Mouse (Mus musculus): Measurements from ENCODE around the gene Helq. TPM values are rescaled to one million over a fixed set of nuclear protein-coding genes. Genes with fewer than 3 reads are reported as not detected.
A peak's percentile ranks its signal among the peaks of the same experiment; 100 is the strongest.

Helq gene
- total and polyA plus RNA-seq, 2 experiments from 2014 or later, result 9.4 to 11.1 TPM

- H3K27ac ChIP-seq, result no peak overlapping the region
- H3K9me3 ChIP-seq (ENCODE audit: low read length), result no peaks in the 10 kb centered on the region
- no peaks in the 10 kb centered on the region for H3K36me3 ChIP-seq (ENCODE audit: insufficient read depth, low read length)
- no peak overlapping the region for H3K4me3 ChIP-seq (ENCODE audit: low read length)
- WGBS, result 90% methylated on average over 7 of the region's 7 CpGs
- H3K4me1 ChIP-seq (ENCODE audit: insufficient read depth, low read length), result no peaks in the 10 kb centered on the region
- no peak overlapping the region for H3K9ac ChIP-seq (replicated peaks; ENCODE audit: low read length)
- H3K4me2 ChIP-seq (ENCODE audit: low read depth, low read length), result no peak overlapping the region
- H3K27me3 ChIP-seq (ENCODE audit: insufficient read depth, low read length), result no peaks in the 10 kb centered on the region
- TF ChIP-seq CTCF (IDR thresholded peaks at IDR 0.05; ENCODE audit: low read depth), result no peak
- DNase-seq (ENCODE audit: low spot score), result no peak
- no peak for ATAC-seq
Measured at GRCm38 (mm10) chr5:100822826-100823225, 24.4 kb upstream of the Helq start.

GRCm38 (mm10) chr5:100821375-100821774 lies 23.0 kb upstream of the Helq start:
- peak overlapping the region; percentile 86 for H3K4me3 ChIP-seq (ENCODE audit: low read length)
- no peak overlapping the region for H3K27ac ChIP-seq
- no peaks in the 10 kb centered on the region for H3K4me1 ChIP-seq (ENCODE audit: insufficient read depth, low read length)
- no peak for ATAC-seq
- TF ChIP-seq CTCF (IDR thresholded peaks at IDR 0.05; ENCODE audit: low read depth), result no peak
- no peak for DNase-seq (ENCODE audit: low spot score)
- H3K9me3 ChIP-seq (ENCODE audit: low read length), result no peaks in the 10 kb centered on the region
- no peaks in the 10 kb centered on the region for H3K36me3 ChIP-seq (ENCODE audit: insufficient read depth, low read length)
- H3K9ac ChIP-seq (replicated peaks; ENCODE audit: low read length), result 0 out of 2 replicates have a peak overlapping the region, but pooled peaks have one; percentile 95
- no peaks in the 10 kb centered on the region for H3K27me3 ChIP-seq (ENCODE audit: insufficient read depth, low read length)
- H3K4me2 ChIP-seq (ENCODE audit: low read depth, low read length), result peak overlapping the region; percentile 92
- WGBS, result 71% methylated on average over 8 of the region's 8 CpGs

- peak within 1 kb of the TSS; percentile 86 for H3K4me3 ChIP-seq (ENCODE audit: low read length)
- H3K36me3 ChIP-seq (ENCODE audit: insufficient read depth, low read length), result 0 out of 2 replicates have a peak, but pooled peaks cover 5% of the 10 kb centered on the region
- WGBS, result under 1% methylated on average over 63 of the region's 63 CpGs
- TF ChIP-seq CTCF (IDR thresholded peaks at IDR 0.05; ENCODE audit: low read depth), result peak; percentile 38
- peak within 1 kb of the TSS; percentile 78 for H3K27ac ChIP-seq
- no peaks in the 10 kb centered on the region for H3K9me3 ChIP-seq (ENCODE audit: low read length)
- no peaks in the 10 kb centered on the region for H3K4me1 ChIP-seq (ENCODE audit: insufficient read depth, low read length)
- DNase-seq (ENCODE audit: low spot score) (peak; percentile 89), ATAC-seq (peak; percentile 96)
- no peaks in the 10 kb centered on the region for H3K27me3 ChIP-seq (ENCODE audit: insufficient read depth, low read length)
- H3K4me2 ChIP-seq (ENCODE audit: low read depth, low read length), result peak within 1 kb of the TSS; percentile 92
- peak within 1 kb of the TSS; percentile 95 for H3K9ac ChIP-seq (replicated peaks; ENCODE audit: low read length)
Measured at GRCm38 (mm10) chr5:100820483-100821184, 22.2 kb upstream of the Helq start, which contains the start of gene Abraxas1. TSS of gene Abraxas1 (minus strand) at chr5:100820965.

- TF ChIP-seq CTCF (IDR thresholded peaks at IDR 0.05; ENCODE audit: low read depth), result peak; percentile 43
- Histone ChIP-seq H3K9ac (replicated peaks; ENCODE audit: low read length) (peak overlapping the region; percentile 95), H3K9me3 (ENCODE audit: low read length) (no peaks in the 10 kb centered on the region), H3K4me2 (ENCODE audit: low read depth, low read length) (peak overlapping the region; percentile 92), H3K4me1 (ENCODE audit: insufficient read depth, low read length) (no peaks in the 10 kb centered on the region), H3K27me3 (ENCODE audit: insufficient read depth, low read length) (no peaks in the 10 kb centered on the region), H3K4me3 (ENCODE audit: low read length) (peak overlapping the region; percentile 86), H3K36me3 (ENCODE audit: insufficient read depth, low read length) (0 out of 2 replicates have a peak, but pooled peaks cover 6% of the 10 kb centered on the region), H3K27ac (peak overlapping the region; percentile 78; the same call in 1 of the 2 replicates)
- DNase-seq (ENCODE audit: low spot score), result peak; percentile 40
- 27% methylated on average over 16 of the region's 16 CpGs for WGBS
- ATAC-seq, result no peak
Measured at GRCm38 (mm10) chr5:100819568-100820480, 21.4 kb upstream of the Helq start.

GRCm38 (mm10) chr5:100818341-100818740 lies 19.9 kb upstream of the Helq start:
- ATAC-seq (no peak), DNase-seq (ENCODE audit: low spot score) (no peak)
- WGBS, result 89% methylated on average over 4 of the region's 4 CpGs
- Histone ChIP-seq H3K4me2 (ENCODE audit: low read depth, low read length) (no peak overlapping the region), H3K36me3 (ENCODE audit: insufficient read depth, low read length) (0 out of 2 replicates have a peak, but pooled peaks cover 6% of the 10 kb centered on the region), H3K9me3 (ENCODE audit: low read length) (no peaks in the 10 kb centered on the region), H3K27ac (no peak overlapping the region), H3K4me3 (ENCODE audit: low read length) (no peak overlapping the region), H3K9ac (replicated peaks; ENCODE audit: low read length) (no peak overlapping the region), H3K4me1 (ENCODE audit: insufficient read depth, low read length) (no peaks in the 10 kb centered on the region), H3K27me3 (ENCODE audit: insufficient read depth, low read length) (no peaks in the 10 kb centered on the region)
- no peak for TF ChIP-seq CTCF (IDR thresholded peaks at IDR 0.05; ENCODE audit: low read depth)

- no peak overlapping the region for H3K27ac ChIP-seq
- H3K9me3 ChIP-seq (ENCODE audit: low read length), result no peaks in the 10 kb centered on the region
- no peak for ATAC-seq
- H3K4me3 ChIP-seq (ENCODE audit: low read length), result no peak overlapping the region
- peaks cover 37% of the 10 kb centered on the region for H3K36me3 ChIP-seq (ENCODE audit: insufficient read depth, low read length)
- no peaks in the 10 kb centered on the region; the same call in 1 of the 2 replicates for H3K4me1 ChIP-seq (ENCODE audit: insufficient read depth, low read length)
- DNase-seq (ENCODE audit: low spot score), result no peak
- H3K9ac ChIP-seq (replicated peaks; ENCODE audit: low read length), result no peak overlapping the region
- 80% methylated on average over 5 of the region's 5 CpGs for WGBS
- H3K4me2 ChIP-seq (ENCODE audit: low read depth, low read length), result no peak overlapping the region
- TF ChIP-seq CTCF (IDR thresholded peaks at IDR 0.05; ENCODE audit: low read depth), result no peak
- no peaks in the 10 kb centered on the region for H3K27me3 ChIP-seq (ENCODE audit: insufficient read depth, low read length)
Measured at GRCm38 (mm10) chr5:100794084-100794483, 4.3 kb downstream of the Helq start.
